Mouse (Mus musculus): ENCODE measurements at regions not wholly inside any gene's neighbourhood (a gene's known extent, or its start where the extent isn't known, plus 50 kb on each side); places are given as distances from the start of the nearest gene placed in this dataset.
A peak's percentile ranks its signal among the peaks of the same experiment; 100 is the strongest.

DNA sequence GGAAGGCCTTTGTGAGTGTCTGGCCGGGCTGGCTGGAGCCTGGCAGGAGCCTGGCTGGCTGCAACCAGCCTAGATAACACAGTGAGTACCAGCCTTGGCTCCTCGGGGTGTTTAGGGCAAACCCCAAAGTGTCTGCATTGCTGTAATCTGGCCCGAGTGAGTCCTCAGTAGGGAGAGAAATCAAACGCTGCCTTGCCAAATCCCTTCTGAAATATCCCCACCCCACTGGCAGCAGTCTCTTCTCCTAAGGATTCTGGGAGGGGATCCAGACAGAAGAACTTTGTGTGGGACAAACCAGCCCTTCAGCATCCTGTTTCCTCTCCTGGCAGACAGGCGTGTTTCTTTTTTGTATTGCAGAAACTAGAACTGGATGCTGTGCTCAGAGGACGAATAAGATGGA is 61.3 kb upstream of the Phyhipl start:
- H3K9ac ChIP-seq = no peak overlapping the region
- H3K4me1 ChIP-seq (replicated peaks) = no peaks in the 10 kb centered on the region
- peak overlapping the region; percentile 40; the same call in 1 of the 2 replicates for H3K27ac ChIP-seq
- no peak for ATAC-seq
- WGBS = 10% methylated on average over 6 of the region's 6 CpGs
- no peak overlapping the region for H3K4me3 ChIP-seq (replicated peaks)
- no peaks in the 10 kb centered on the region for H3K9me3 ChIP-seq
- H3K36me3 ChIP-seq = no peaks in the 10 kb centered on the region
- H3K4me2 ChIP-seq (replicated peaks) = peak overlapping the region; percentile 26; the same call in 1 of the 2 replicates
- no peaks in the 10 kb centered on the region for H3K27me3 ChIP-seq (replicated peaks)

DNA sequence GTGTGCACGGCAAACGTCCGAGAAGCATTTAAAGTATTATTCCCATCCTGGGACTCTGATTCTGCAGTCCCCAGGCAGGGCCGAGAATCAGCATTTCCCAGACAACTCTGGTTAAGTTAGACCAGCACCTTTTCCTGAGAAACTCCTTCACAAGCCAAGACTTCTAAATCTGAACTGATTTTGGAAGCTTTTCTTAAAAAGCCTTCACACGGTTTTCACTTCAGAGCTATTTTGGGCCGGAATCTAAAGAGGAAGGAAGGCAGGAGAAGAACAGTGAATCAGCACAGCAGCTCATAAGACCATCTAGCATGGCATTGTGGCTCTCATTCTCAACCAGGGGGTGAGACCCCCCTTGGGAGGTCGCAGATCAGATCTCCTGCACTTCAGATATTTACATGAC is 57.5 kb upstream of the Phyhipl start:
- ATAC-seq = no peak
- WGBS = 85% methylated on average over 7 of the region's 7 CpGs
- H3K4me3 ChIP-seq (replicated peaks) = no peak overlapping the region
- H3K27ac ChIP-seq = no peak overlapping the region
- H3K4me1 ChIP-seq (replicated peaks) = no peaks in the 10 kb centered on the region
- no peaks in the 10 kb centered on the region for H3K9me3 ChIP-seq
- no peaks in the 10 kb centered on the region for H3K27me3 ChIP-seq (replicated peaks)
- no peak overlapping the region for H3K4me2 ChIP-seq (replicated peaks)
- no peaks in the 10 kb centered on the region for H3K36me3 ChIP-seq
- no peak overlapping the region for H3K9ac ChIP-seq

DNA sequence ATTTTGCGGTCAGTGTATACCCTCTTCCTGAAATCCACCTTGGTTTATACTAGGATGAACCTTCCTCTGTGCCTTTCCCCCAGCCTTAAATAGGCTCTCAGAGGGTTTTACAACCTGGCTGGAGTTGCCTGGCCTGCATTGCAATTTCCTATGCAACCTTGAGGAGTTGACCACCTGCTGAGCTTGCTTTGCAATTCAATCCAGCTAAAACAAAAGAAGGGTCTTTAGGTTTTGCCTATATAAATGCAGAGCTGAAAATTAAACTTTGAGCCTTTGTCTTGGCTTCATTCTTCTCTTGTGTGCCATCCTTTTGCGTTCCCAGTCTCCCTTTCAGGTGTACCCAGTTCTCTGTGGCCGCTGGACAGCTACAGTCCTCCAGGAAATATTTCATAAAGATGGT is 53.0 kb upstream of the Phyhipl start:
- Histone ChIP-seq H3K27me3 (replicated peaks) (no peaks in the 10 kb centered on the region), H3K9ac (no peak overlapping the region), H3K9me3 (no peaks in the 10 kb centered on the region), H3K27ac (no peak overlapping the region), H3K4me1 (replicated peaks) (no peaks in the 10 kb centered on the region), H3K4me3 (replicated peaks) (no peak overlapping the region), H3K4me2 (replicated peaks) (no peak overlapping the region), H3K36me3 (no peaks in the 10 kb centered on the region)
- no peak for ATAC-seq
- WGBS = 66% methylated on average over 3 of the region's 3 CpGs

Data from intestine, embryonic 15.5 days (tissue).